Mouse (Mus musculus) kidney, adult 2 months (tissue): Measurements from ENCODE around the gene Tbxa2r.

ENCODE experiments used
- CTCF ChIP-seq: fragments of 200-500 bp; conservative IDR thresholded peaks from 2 replicates; pipeline ENCODE4 v1.5.1; 2011; ENCODE audit warnings: low read depth, mild to moderate bottlenecking, control low read depth, low read length, moderate library complexity, mixed read lengths; ENCODE audit not compliant: insufficient read depth, insufficient read length
- POLR2A ChIP-seq: fragments of 200-500 bp; IDR thresholded peaks from one replicate; pipeline ENCODE4 v1.6.1; 2011; ENCODE audit warnings: low read depth, low read length, control low read depth

DNA sequence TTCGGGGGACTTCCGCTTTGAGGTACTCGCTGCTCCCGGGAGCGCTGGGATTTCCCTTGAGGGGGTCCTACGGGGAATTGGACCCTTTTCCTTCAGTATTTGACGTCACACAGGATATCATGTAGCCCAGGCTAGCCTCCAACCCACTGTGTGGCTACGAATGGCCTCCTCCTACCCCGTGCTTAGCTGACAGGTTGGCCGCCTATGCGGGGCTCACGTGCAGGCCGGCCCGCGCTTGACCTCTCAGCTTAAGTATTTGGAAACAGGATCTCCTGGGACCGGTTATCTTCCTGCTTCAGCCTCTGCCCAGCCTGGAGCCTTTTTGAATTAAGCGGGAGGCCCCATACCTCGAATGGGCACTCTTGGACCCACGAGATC is 56.1 kb downstream of the Tbxa2r start:
- TF ChIP-seq CTCF (no peak), POLR2A (no peak)
